Mouse (Mus musculus) embryonic fibroblast, embryonic 13.5 days (primary cell): ENCODE results near the gene Zfp598. TPM values are rescaled to one million over a fixed set of nuclear protein-coding genes. Genes with fewer than 3 reads are reported as not detected.

Experiments
- H3K27ac ChIP-seq: 2 replicates; pipeline ENCODE4 v1.5.1; 2012; ENCODE audit warnings: low read length, control low read depth, inconsistent platforms; ENCODE audit not compliant: insufficient read depth
- H3K4me1 ChIP-seq: 2 replicates; pipeline ENCODE4 v1.6.1; 2011; ENCODE audit warnings: low read length; ENCODE audit not compliant: control insufficient read depth, insufficient read depth
- H3K4me3 ChIP-seq: 2 replicates; pipeline ENCODE4 v1.5.1; 2011; ENCODE audit warnings: mild to moderate bottlenecking, control low read depth, low read length; ENCODE audit not compliant: insufficient read depth
- CTCF ChIP-seq: IDR thresholded peaks from 2 replicates; pipeline ENCODE4 v1.5.1; 2011; ENCODE audit warnings: mild to moderate bottlenecking, control low read depth, low read length, moderate library complexity, borderline replicate concordance; ENCODE audit not compliant: insufficient read depth
- POLR2A ChIP-seq: IDR thresholded peaks from 2 replicates; pipeline ENCODE4 v1.6.1; 2011; ENCODE audit warnings: low read depth, mild to moderate bottlenecking, control low read depth, low read length, moderate library complexity
- polyA plus RNA-seq: library from polyadenylated mRNA; stranded (reverse); fragments of >200 nt; gene quantifications from 2 replicates; pipeline ENCODE4 v1.2.4, GENCODE M21; 2011; ENCODE audit warnings: low read depth; ENCODE audit not compliant: missing spikeins, insufficient read length

Zfp598 gene
- polyA plus RNA-seq, 1 experiment: 22.2 TPM

- TF ChIP-seq POLR2A: no peak
- TF ChIP-seq CTCF: no peak
- H3K4me3 ChIP-seq: no peak overlapping the region
- H3K4me1 ChIP-seq: peaks cover 12% of the 10 kb centered on the region; the same call in 1 of the 2 replicates
- no peak overlapping the region for H3K27ac ChIP-seq
Measured at GRCm38 (mm10) chr17:24674277-24674676, 4.8 kb downstream of the Zfp598 start.

GRCm38 (mm10) chr17:24676187-24676586, 6.7 kb downstream of the Zfp598 start:
- Histone ChIP-seq H3K4me1 (peaks cover 10% of the 10 kb centered on the region; the same call in 1 of the 2 replicates), H3K27ac (no peak overlapping the region), H3K4me3 (no peak overlapping the region)
- TF ChIP-seq POLR2A: no peak
- TF ChIP-seq CTCF: peak; percentile 44; the same call in 1 of the 2 replicates

- no peak overlapping the region for H3K27ac ChIP-seq
- H3K4me1 ChIP-seq: peaks cover 4% of the 10 kb centered on the region; the same call in 1 of the 2 replicates
- H3K4me3 ChIP-seq: no peak overlapping the region
- TF ChIP-seq CTCF: no peak
- TF ChIP-seq POLR2A: no peak
Measured at GRCm38 (mm10) chr17:24676877-24677276, 7.4 kb downstream of the Zfp598 start.

- no peaks in the 10 kb centered on the region for H3K4me1 ChIP-seq
- H3K27ac ChIP-seq: no peak overlapping the region
- H3K4me3 ChIP-seq: no peak overlapping the region
- TF ChIP-seq CTCF: no peak
Measured at GRCm38 (mm10) chr17:24677500-24678080, 8.1 kb downstream of the Zfp598 start.

- TF ChIP-seq POLR2A: no peak
- no peak overlapping the region for H3K27ac ChIP-seq
- H3K4me1 ChIP-seq: no peaks in the 10 kb centered on the region
- H3K4me3 ChIP-seq: no peak overlapping the region
Measured at GRCm38 (mm10) chr17:24686514-24686913, 17.0 kb downstream of the Zfp598 start.

GRCm38 (mm10) chr17:24687146-24687595, 17.7 kb downstream of the Zfp598 start:
- no peak overlapping the region for H3K27ac ChIP-seq
- H3K4me3 ChIP-seq: peak overlapping the region; percentile 18
- H3K4me1 ChIP-seq: no peaks in the 10 kb centered on the region
- TF ChIP-seq CTCF: no peak
- no peak for TF ChIP-seq POLR2A

- TF ChIP-seq POLR2A (no peak), CTCF (no peak)
- no peak overlapping the region for H3K27ac ChIP-seq
- no peaks in the 10 kb centered on the region for H3K4me1 ChIP-seq
- H3K4me3 ChIP-seq: peak overlapping the region; percentile 18; the same call in 1 of the 2 replicates
Measured at GRCm38 (mm10) chr17:24687599-24687998, 18.1 kb downstream of the Zfp598 start.

- no peak for TF ChIP-seq POLR2A
- no peak for TF ChIP-seq CTCF
- Histone ChIP-seq H3K4me3 (peak within 1 kb of the TSS; percentile 46), H3K27ac (no peak within 1 kb of the TSS), H3K4me1 (no peaks in the 10 kb centered on the region)
Measured at GRCm38 (mm10) chr17:24689251-24690081, 20.0 kb downstream of the Zfp598 start, which contains the start of gene Syngr3. Syngr3 (minus strand) TSS chr17:24689955.

GRCm38 (mm10) chr17:24692385-24692784, 22.9 kb downstream of the Zfp598 start:
- Histone ChIP-seq H3K27ac (no peak overlapping the region), H3K4me3 (no peak overlapping the region), H3K4me1 (no peaks in the 10 kb centered on the region)
- TF ChIP-seq CTCF (no peak), POLR2A (0 out of 2 replicates have a peak, but pooled peaks have one; percentile 11)

GRCm38 (mm10) chr17:24695326-24696010, 26.0 kb downstream of the Zfp598 start:
- H3K27ac ChIP-seq: peak overlapping the region; percentile 70
- H3K4me3 ChIP-seq: peak overlapping the region; percentile 87
- no peak for TF ChIP-seq POLR2A
- TF ChIP-seq CTCF: no peak
- no peaks in the 10 kb centered on the region for H3K4me1 ChIP-seq
